Mouse (Mus musculus) cerebellum, postnatal 10 days (tissue): ENCODE measurements around the gene Krt10.
A peak's percentile ranks its signal among the peaks of the same experiment; 100 is the strongest.

ENCODE experiments used
- DNase-seq, 2 experiments: peaks; one replicate each; pipeline ENCODE4 v3.0.0; 2021; ENCODE audit warnings: mixed read lengths in 2 of 2

The Krt10 gene

GRCm38 (mm10) chr11:99369853-99370451 lies 19.2 kb downstream of the Krt10 start:
- peak; percentile 70 to 73 for DNase-seq

GRCm38 (mm10) chr11:99369229-99369628 lies 19.9 kb downstream of the Krt10 start:
- DNase-seq: peak; percentile 38 to 61

- DNase-seq: peak; percentile 51 to 65
Observed at GRCm38 (mm10) chr11:99366791-99367190, 22.4 kb downstream of the Krt10 start.

GRCm38 (mm10) chr11:99364412-99364811 lies 24.8 kb downstream of the Krt10 start:
- peak; percentile 55 to 66 for DNase-seq

- DNase-seq: no peak
Observed at GRCm38 (mm10) chr11:99361423-99361822, 27.7 kb downstream of the Krt10 start.

GRCm38 (mm10) chr11:99351004-99351403 lies 38.2 kb downstream of the Krt10 start, which contains the start of gene Krt27:
Gene Krt27 (minus strand): TSS chr11:99351104.
- DNase-seq: no peak

- DNase-seq: no peak
Observed at GRCm38 (mm10) chr11:99339299-99339847, 49.8 kb downstream of the Krt10 start.

GRCm38 (mm10) chr11:99337866-99338265 lies 51.3 kb downstream of the Krt10 start, which contains the start of gene Krt26:
Gene Krt26 (minus strand): TSS chr11:99337966.
- DNase-seq: no peak
